Mouse (Mus musculus) C2C12 (cell line): ENCODE results near the gene Srp9. TPM values are rescaled to one million over a fixed set of nuclear protein-coding genes. Genes with fewer than 3 reads are reported as not detected.
A peak's percentile ranks its signal among the peaks of the same experiment; 100 is the strongest.

Source experiments
- H3K27me3 ChIP-seq: one replicate; pipeline ENCODE4 v1.6.1; 2011; ENCODE audit not compliant: control insufficient read depth, insufficient read depth, insufficient read length
- H3K36me3 ChIP-seq: one replicate; pipeline ENCODE4 v1.6.1; 2011; ENCODE audit not compliant: control insufficient read depth, insufficient read depth
- H3K4me3 ChIP-seq: one replicate; pipeline ENCODE4 v1.5.1; 2011; ENCODE audit warnings: mild to moderate bottlenecking, control low read depth; ENCODE audit not compliant: poor library complexity, insufficient read depth, severe bottlenecking
- H3K79me2 ChIP-seq: one replicate; pipeline ENCODE4 v1.6.1; 2011; ENCODE audit not compliant: control insufficient read depth, insufficient read depth
- H3K79me3 ChIP-seq: one replicate; pipeline ENCODE4 v1.6.1; 2011; ENCODE audit warnings: low read depth, control low read depth
- H3ac ChIP-seq: one replicate; pipeline ENCODE3; 2011; ENCODE audit warnings: low read depth; ENCODE audit not compliant: control insufficient read depth, insufficient read length
- CEBPB ChIP-seq: IDR thresholded peaks from one replicate; pipeline ENCODE4 v1.6.1; 2011; ENCODE audit warnings: low read depth, mild to moderate bottlenecking, control low read depth, moderate library complexity
- CTCF ChIP-seq: IDR thresholded peaks from one replicate; pipeline ENCODE4 v1.5.1; 2011; ENCODE audit not compliant: control insufficient read depth, insufficient read depth, insufficient read length
- FOSL1 ChIP-seq: IDR thresholded peaks from one replicate; pipeline ENCODE4 v1.8.0; 2011; ENCODE audit warnings: mild to moderate bottlenecking, low read length; ENCODE audit not compliant: poor library complexity, insufficient read depth, severe bottlenecking
- MAX ChIP-seq: IDR thresholded peaks from one replicate; pipeline ENCODE4 v1.6.1; 2011; ENCODE audit warnings: mild to moderate bottlenecking, control low read depth
- MYOD1 ChIP-seq: IDR thresholded peaks from one replicate; pipeline ENCODE4 v1.6.1; 2011; ENCODE audit warnings: low read depth; ENCODE audit not compliant: control insufficient read depth, insufficient read length
- MYOG ChIP-seq: IDR thresholded peaks from one replicate; pipeline ENCODE4 v1.6.1; 2011; ENCODE audit not compliant: control insufficient read depth, insufficient read length; ENCODE audit errors: extremely low read depth
- USF1 ChIP-seq: IDR thresholded peaks from one replicate; pipeline ENCODE4 v1.6.1; 2011; ENCODE audit warnings: low read depth, mild to moderate bottlenecking, control low read depth, moderate library complexity
- polyA plus RNA-seq: library from polyadenylated mRNA; unstranded; fragments of >200 nt; fragmentation: generic; extraction: Trizol; gene quantifications from one replicate; pipeline ENCODE4 v1.2.1, GENCODE M21; 2012; ENCODE audit warnings: missing spikeins

Srp9 gene
- polyA plus RNA-seq, 1 experiment: 77.3 TPM

DNA sequence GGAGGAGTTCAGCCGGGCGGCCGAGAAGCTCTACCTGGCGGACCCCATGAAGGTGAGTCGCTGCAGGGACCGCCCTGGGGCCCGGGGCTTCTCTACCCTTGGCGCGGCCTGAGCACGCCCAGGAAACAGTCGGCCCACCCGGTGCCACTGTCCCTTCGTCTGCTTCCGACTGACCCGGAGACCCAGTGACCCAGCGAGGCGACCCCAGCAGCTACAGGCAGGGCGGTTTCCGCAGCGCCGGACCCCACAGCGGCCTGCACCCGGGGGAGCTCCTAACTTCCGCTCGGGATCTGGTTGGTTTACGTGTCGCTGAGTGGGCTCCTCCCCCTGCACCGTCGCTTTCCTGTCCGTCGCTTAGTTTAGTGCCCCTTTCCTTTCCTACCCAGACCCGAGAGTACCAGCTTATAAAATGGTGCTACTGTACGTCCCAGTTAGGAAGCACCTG lies 409 bp downstream of the Srp9 start:
- peaks cover 52% of the 10 kb centered on the region for H3K79me2 ChIP-seq
- H3K27me3 ChIP-seq: no peaks in the 10 kb centered on the region
- no peak for TF ChIP-seq MYOG
- no peak for TF ChIP-seq CEBPB
- no peak for TF ChIP-seq CTCF
- no peak for TF ChIP-seq FOSL1
- no peak for TF ChIP-seq MAX
- no peak for TF ChIP-seq MYOD1
- no peak for TF ChIP-seq USF1

DNA sequence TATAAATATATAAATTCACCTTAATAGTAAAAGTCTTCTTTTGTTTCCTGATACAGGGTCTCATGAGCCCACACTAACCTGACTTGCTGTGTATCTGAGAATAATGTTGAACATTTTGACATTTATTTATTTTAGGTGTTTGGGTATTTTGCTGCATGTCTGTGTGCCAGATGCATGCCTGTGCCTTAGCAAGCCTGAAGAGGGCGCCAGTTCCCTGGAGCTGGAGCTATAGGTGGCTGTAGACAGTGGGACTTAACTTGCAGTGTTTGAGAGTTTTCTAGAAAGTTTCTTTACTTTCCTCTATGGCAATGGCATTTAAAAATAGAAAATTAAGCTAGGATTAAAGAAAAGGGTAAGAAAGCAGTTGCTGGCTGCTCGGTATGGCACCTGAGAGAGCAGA lies 6.3 kb downstream of the Srp9 start:
- H3K36me3 ChIP-seq: peaks cover 48% of the 10 kb centered on the region
- TF ChIP-seq CEBPB (no peak), MYOG (no peak), CTCF (no peak), MYOD1 (no peak), FOSL1 (no peak), USF1 (no peak), MAX (no peak)

More for the DNA sequence above, 409 bp downstream of the Srp9 start:
- Histone ChIP-seq H3ac (peak overlapping the region; percentile 80), H3K4me3 (peak overlapping the region; percentile 82), H3K79me3 (peaks cover 46% of the 10 kb centered on the region), H3K36me3 (peaks cover 25% of the 10 kb centered on the region)

DNA sequence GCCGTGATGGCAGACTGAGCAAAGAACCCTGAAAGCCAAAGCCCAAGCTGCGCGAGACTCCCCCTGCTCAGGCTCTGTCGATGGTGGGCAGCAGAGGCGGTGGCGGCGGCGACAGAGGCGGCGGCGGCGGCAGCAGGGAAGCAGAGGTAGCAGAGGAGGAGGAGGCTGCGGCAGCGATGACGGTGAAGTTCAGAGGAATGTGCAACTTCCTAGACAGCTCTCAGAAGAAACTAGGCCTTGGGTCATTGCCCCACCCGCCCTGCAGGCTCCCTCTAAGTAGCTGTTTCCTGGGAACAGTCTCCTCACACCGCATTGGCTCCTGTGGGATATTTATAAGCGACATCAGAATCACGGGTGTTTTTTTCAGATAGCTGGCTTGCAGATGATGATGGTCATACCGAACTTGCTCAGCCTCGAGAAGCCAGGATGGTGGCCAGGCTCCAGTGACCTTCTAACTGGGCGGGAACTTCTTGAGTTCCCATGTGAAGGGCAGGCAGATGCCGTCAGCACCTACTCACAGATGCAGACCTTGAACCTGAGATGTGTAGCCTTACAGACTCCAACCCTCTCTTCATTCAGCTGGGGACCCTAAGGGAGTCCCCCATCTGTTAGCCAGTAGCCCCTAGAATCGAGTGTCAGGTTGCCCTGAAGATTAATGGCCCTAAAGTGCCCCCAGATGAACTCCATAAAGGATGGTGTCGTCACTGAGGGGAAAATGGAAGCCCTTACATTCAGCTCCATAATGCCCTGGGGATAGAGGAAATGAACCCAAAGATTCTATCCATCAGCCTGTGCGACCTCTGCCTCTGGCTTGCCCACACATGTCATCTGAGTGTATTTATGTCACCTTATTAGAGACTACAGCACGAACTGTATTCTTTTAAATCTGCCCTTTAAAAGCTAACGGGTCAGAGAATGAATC lies 12.9 kb downstream of the Srp9 start:
- Histone ChIP-seq H3K79me2 (no peaks in the 10 kb centered on the region), H3ac (no peak overlapping the region), H3K79me3 (no peaks in the 10 kb centered on the region), H3K4me3 (no peak overlapping the region), H3K36me3 (peaks cover 4% of the 10 kb centered on the region), H3K27me3 (peaks cover 3% of the 10 kb centered on the region)
- TF ChIP-seq CTCF (no peak), MYOG (no peak), MYOD1 (no peak), CEBPB (no peak), MAX (no peak), FOSL1 (no peak), USF1 (no peak)

More for the DNA sequence above, 6.3 kb downstream of the Srp9 start:
- H3K79me3 ChIP-seq: peaks cover 40% of the 10 kb centered on the region
- H3K79me2 ChIP-seq: peaks cover 51% of the 10 kb centered on the region
- H3K4me3 ChIP-seq: no peak overlapping the region
- H3K27me3 ChIP-seq: no peaks in the 10 kb centered on the region
- no peak overlapping the region for H3ac ChIP-seq

DNA sequence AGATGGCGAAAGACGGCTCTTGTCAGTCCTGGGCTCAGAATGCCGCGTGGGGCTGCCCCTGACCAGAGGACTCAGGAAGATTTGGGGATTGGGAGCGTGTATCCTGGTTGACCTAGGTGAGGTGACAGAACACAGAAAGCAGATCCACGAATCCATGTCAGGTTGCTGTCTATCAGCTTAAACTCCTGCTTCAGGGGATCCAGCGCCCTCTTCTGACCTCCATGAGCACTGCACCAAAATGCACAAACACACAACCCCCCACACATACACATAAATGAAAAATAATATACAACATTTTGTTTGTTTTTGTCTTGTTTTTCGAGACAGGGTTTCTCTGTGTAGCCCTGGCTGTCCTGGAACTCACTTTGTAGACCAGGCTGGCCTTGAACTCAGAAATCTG lies 13.6 kb downstream of the Srp9 start:
- peaks cover 3% of the 10 kb centered on the region for H3K27me3 ChIP-seq

DNA sequence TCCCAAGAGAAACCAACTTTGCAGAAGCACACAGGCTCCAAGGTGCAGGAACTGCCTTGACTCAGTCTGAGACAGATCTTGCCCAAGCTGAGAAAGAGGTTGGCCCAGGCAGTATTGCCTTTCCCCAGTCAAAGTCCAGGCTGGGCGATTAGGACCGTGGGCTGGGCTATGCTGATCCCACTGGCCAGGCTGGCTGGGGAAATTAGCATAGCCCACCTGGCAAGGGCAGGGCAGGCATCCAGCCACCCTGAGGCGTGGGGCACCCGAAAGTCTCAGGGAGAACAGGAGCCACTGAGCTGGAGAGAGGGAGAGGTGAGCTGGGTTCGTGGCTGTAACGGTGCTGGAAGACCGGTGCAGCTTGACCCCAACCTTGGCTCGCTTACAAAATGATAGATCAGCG lies 15.4 kb downstream of the Srp9 start:
- H3K79me2 ChIP-seq: no peaks in the 10 kb centered on the region
- TF ChIP-seq CEBPB (no peak), MYOG (no peak), MYOD1 (no peak), CTCF (no peak), MAX (no peak)
- H3ac ChIP-seq: no peak overlapping the region
- H3K27me3 ChIP-seq: peaks cover 7% of the 10 kb centered on the region
- H3K4me3 ChIP-seq: no peak overlapping the region
- no peaks in the 10 kb centered on the region for H3K79me3 ChIP-seq
- H3K36me3 ChIP-seq: no peaks in the 10 kb centered on the region

More for the DNA sequence above, 13.6 kb downstream of the Srp9 start:
- TF ChIP-seq MYOG: no peak
- TF ChIP-seq MYOD1: no peak
- no peak for TF ChIP-seq MAX
- TF ChIP-seq FOSL1: no peak
- TF ChIP-seq USF1: no peak
- TF ChIP-seq CTCF: no peak
- no peak for TF ChIP-seq CEBPB
- Histone ChIP-seq H3K36me3 (no peaks in the 10 kb centered on the region), H3K4me3 (no peak overlapping the region), H3ac (no peak overlapping the region), H3K79me2 (no peaks in the 10 kb centered on the region), H3K79me3 (no peaks in the 10 kb centered on the region)

DNA sequence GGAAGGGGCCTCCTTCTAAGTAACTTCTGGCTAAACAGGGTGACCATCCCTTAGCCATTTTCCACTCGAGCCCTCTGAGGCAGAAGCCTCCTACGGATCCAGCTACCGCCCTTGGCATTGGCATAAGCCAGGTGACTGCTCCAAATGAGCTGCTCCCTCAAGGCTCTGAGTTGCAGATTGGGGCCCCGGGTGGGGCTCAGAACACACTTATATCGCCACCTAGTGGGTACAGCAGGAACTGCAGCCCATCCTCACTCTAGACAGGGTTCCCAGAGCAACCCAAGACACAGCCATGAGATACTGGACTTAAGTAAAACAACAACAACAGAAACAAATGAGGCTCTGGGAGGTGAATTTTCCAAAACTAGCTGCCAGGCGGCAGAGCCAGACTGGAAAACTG lies 15.8 kb downstream of the Srp9 start:
- peaks cover 7% of the 10 kb centered on the region for H3K27me3 ChIP-seq
- H3ac ChIP-seq: no peak overlapping the region
- no peaks in the 10 kb centered on the region for H3K79me3 ChIP-seq
- no peak overlapping the region for H3K4me3 ChIP-seq
- H3K36me3 ChIP-seq: no peaks in the 10 kb centered on the region
- TF ChIP-seq FOSL1 (no peak), CTCF (peak; percentile 75)
- no peaks in the 10 kb centered on the region for H3K79me2 ChIP-seq
